Mouse (Mus musculus): Measurements from ENCODE around the gene Gigyf1. TPM values are rescaled to one million over a fixed set of nuclear protein-coding genes. Genes with fewer than 3 reads are reported as not detected.

Gigyf1 gene
- polyA plus RNA-seq, 1 experiment from 2014 or later = 17.3 TPM

DNA sequence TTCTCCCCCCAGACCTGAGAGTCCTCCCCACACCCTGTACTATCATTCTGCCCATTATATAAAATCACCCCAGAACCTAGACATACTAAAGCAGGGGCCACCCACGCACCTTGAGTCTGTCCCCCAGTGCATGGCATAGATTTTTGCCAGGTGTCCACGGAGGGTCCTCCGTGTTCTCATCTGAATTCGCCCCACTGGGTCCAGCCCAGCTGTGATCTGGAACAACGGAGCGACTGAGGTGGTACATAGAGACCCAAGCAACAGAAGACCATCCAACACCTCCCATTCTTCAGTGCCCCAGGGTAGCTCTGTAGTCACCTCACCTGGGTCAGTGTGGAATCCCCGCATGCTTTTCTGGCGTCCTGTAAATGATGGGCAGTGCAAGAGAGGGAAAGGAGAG lies 11.7 kb downstream of the Gigyf1 start:
- H3K36me3 ChIP-seq = peaks cover 52% of the 10 kb centered on the region
- no peaks in the 10 kb centered on the region for H3K27me3 ChIP-seq
- ATAC-seq (ENCODE audit: low read depth) = no peak
- peak overlapping the region; percentile 96 for H3K9ac ChIP-seq
- no peaks in the 10 kb centered on the region for H3K9me3 ChIP-seq
- peaks cover 47% of the 10 kb centered on the region for H3K4me1 ChIP-seq (replicated peaks)
- H3K4me3 ChIP-seq = peak overlapping the region; percentile 89
- H3K27ac ChIP-seq (replicated peaks) = peak overlapping the region; percentile 97
- peak overlapping the region; percentile 96 for H3K4me2 ChIP-seq
- WGBS = 73% methylated on average over 8 of the region's 8 CpGs

DNA sequence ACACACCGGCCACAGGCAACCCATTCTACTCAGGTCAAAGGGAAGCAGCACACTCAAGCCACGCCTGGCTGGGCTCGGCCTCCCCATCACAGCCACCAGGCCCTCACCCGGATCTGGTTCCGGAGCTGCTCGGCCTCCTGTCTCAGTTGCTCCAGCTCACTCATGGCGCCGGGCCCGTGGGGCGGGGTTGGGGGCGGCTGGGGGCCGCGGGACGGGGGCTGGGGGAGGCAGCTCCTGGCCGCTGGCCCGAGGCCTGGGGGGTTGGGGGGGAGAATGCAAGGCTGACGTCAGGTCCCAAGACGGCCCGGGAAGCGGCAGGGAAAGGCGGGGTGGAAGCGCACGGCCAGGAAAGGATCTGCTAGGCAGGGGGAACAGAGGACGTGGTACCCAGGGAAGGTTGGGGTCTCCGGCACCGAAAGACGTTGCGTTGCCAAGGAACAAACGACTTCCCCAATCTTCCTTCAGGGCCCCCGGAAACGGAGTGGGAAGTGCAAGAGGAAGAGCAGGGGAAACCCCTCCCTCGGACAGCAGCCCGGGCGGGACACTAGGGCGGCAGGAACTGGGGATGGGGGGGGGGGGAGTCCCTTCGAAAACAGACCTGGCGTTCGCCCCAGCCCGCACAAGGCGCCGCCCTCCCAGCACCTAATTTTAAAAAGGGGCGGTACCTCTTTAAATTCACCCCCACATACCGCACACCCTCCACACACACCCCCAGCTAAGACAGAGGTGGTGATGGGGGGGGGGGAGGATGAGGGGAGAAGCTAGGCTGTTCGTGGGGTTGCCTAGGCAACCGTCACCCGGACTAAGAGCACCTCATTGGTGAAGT lies 12.5 kb downstream of the Gigyf1 start:
- H3K4me2 ChIP-seq = peak overlapping the region; percentile 96
- ATAC-seq (ENCODE audit: low read depth) = peak; percentile 65
- under 1% methylated on average over 44 of the region's 46 CpGs for WGBS
- peak overlapping the region; percentile 97 for H3K27ac ChIP-seq (replicated peaks)
- H3K4me3 ChIP-seq = peak overlapping the region; percentile 89
- peaks cover 41% of the 10 kb centered on the region for H3K4me1 ChIP-seq (replicated peaks)
- H3K27me3 ChIP-seq = no peaks in the 10 kb centered on the region
- H3K36me3 ChIP-seq = peaks cover 44% of the 10 kb centered on the region
- H3K9ac ChIP-seq = peak overlapping the region; percentile 96
- H3K9me3 ChIP-seq = no peaks in the 10 kb centered on the region

GRCm38 (mm10) chr5:137531414-137532130 lies 13.2 kb downstream of the Gigyf1 start:
- peak; percentile 12 for ATAC-seq (ENCODE audit: low read depth)
- H3K4me2 ChIP-seq = peak overlapping the region; percentile 96
- peaks cover 34% of the 10 kb centered on the region for H3K4me1 ChIP-seq (replicated peaks)
- H3K9me3 ChIP-seq = no peaks in the 10 kb centered on the region
- H3K27ac ChIP-seq (replicated peaks) = peak overlapping the region; percentile 97
- H3K9ac ChIP-seq = peak overlapping the region; percentile 96
- WGBS = 1% methylated on average over 51 of the region's 51 CpGs
- no peaks in the 10 kb centered on the region for H3K27me3 ChIP-seq
- H3K36me3 ChIP-seq = peaks cover 37% of the 10 kb centered on the region
- peak overlapping the region; percentile 89 for H3K4me3 ChIP-seq

- H3K9ac ChIP-seq = peak overlapping the region; percentile 96
- peak; percentile 3; the same call in 1 of the 2 replicates for ATAC-seq (ENCODE audit: low read depth)
- H3K4me2 ChIP-seq = peak overlapping the region; percentile 96
- H3K4me1 ChIP-seq (replicated peaks) = peaks cover 32% of the 10 kb centered on the region
- peaks cover 30% of the 10 kb centered on the region for H3K36me3 ChIP-seq
- no peaks in the 10 kb centered on the region for H3K27me3 ChIP-seq
- H3K27ac ChIP-seq (replicated peaks) = peak overlapping the region; percentile 97
- no peaks in the 10 kb centered on the region for H3K9me3 ChIP-seq
- 0% methylated on average over 19 of the region's 19 CpGs for WGBS
- peak overlapping the region; percentile 89 for H3K4me3 ChIP-seq
These were observed 13.9 kb downstream of the Gigyf1 start for GRCm38 (mm10) chr5:137532131-137532807.

DNA sequence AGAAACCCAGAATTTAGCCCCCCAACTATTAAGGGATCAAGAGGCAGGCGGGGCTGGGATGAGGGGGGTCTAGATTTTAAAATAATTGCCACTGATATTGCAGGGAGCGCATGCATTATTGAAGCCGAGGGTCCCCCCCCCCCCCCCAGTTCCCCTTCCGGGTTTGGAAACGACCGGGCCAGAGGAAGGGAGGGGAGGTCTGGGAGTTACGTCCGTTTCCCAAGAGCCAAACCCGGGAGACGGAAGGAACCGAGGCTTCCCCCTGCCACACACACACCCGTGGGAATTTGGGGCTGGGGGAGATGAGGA lies 14.4 kb downstream of the Gigyf1 start:
- Histone ChIP-seq H3K9ac (peak overlapping the region; percentile 96), H3K36me3 (peaks cover 25% of the 10 kb centered on the region), H3K27ac (replicated peaks) (peak overlapping the region; percentile 97), H3K27me3 (no peaks in the 10 kb centered on the region), H3K9me3 (no peaks in the 10 kb centered on the region), H3K4me1 (replicated peaks) (peaks cover 27% of the 10 kb centered on the region), H3K4me3 (peak overlapping the region; percentile 89), H3K4me2 (peak overlapping the region; percentile 96)
- 0% methylated on average over 10 of the region's 12 CpGs for WGBS
- ATAC-seq (ENCODE audit: low read depth) = no peak

- no peaks in the 10 kb centered on the region for H3K27me3 ChIP-seq
- peak within 1 kb of the TSS; percentile 96 for H3K4me2 ChIP-seq
- H3K9me3 ChIP-seq = no peaks in the 10 kb centered on the region
- peaks cover 20% of the 10 kb centered on the region for H3K36me3 ChIP-seq
- WGBS = under 1% methylated on average over 40 of the region's 40 CpGs
- H3K9ac ChIP-seq = peak within 1 kb of the TSS; percentile 96
- peak; percentile 62 for ATAC-seq (ENCODE audit: low read depth)
- H3K4me3 ChIP-seq = peak within 1 kb of the TSS; percentile 89
- H3K27ac ChIP-seq (replicated peaks) = peak within 1 kb of the TSS; percentile 97
- H3K4me1 ChIP-seq (replicated peaks) = peaks cover 22% of the 10 kb centered on the region
These were observed 14.9 kb downstream of the Gigyf1 start, which contains the start of the genes Epo and Gnb2 for GRCm38 (mm10) chr5:137533117-137533827. TSS of gene Epo (minus strand) at chr5:137533242. TSS of gene Gnb2 (minus strand) at chr5:137533510.

DNA sequence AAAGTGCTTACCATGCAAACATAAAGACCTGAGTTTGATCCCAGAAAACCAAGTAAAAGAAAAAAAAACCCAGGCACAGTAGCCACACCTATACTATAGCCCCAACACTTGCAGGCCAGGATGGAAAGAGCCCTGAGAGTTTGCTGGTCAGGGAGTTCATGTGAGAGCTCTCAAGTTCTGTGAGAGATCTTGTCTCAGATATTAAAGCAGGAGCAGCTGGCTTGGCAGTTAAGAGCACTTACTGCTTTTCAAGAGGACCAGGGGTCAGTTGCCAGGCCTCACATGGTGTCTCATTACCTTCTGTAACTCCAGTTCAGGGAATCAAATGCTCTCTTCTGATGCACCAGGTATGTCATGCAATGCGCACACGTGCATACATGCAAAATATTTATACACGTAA lies 16.4 kb downstream of the Gigyf1 start:
- peaks cover 5% of the 10 kb centered on the region for H3K36me3 ChIP-seq
- 97% methylated on average over 3 of the region's 3 CpGs for WGBS

DNA sequence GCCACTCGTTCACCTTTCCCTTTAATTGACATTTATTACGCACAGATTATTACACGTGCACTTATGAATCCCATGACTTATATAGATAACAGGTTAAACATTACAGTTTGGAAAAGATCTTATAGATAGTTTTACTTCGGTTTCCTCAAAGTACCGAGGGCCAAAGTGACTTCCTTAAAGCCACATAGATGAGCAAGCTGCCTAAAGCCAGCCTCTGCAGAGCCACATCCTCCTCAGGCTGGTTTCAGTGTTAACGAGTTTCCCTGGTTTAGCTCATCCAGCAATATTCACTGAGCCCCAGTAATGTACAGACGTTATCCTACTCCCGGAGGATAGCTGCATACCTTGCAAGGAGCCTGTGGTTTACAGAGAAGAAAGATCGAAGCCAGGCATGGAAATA lies 17.0 kb downstream of the Gigyf1 start:
- no peaks in the 10 kb centered on the region for H3K27me3 ChIP-seq
- ATAC-seq (ENCODE audit: low read depth) = no peak
- H3K27ac ChIP-seq (replicated peaks) = no peak overlapping the region
- H3K4me1 ChIP-seq (replicated peaks) = peaks cover 11% of the 10 kb centered on the region
- H3K9me3 ChIP-seq = no peaks in the 10 kb centered on the region
- 87% methylated on average over 9 of the region's 9 CpGs for WGBS
- no peak overlapping the region for H3K9ac ChIP-seq
- no peak overlapping the region for H3K4me2 ChIP-seq
- no peak overlapping the region for H3K4me3 ChIP-seq
- no peaks in the 10 kb centered on the region for H3K36me3 ChIP-seq

More for the DNA sequence above, 16.4 kb downstream of the Gigyf1 start:
- no peak for ATAC-seq (ENCODE audit: low read depth)
- H3K4me2 ChIP-seq = no peak overlapping the region
- H3K27ac ChIP-seq (replicated peaks) = no peak overlapping the region
- no peak overlapping the region for H3K4me3 ChIP-seq
- no peaks in the 10 kb centered on the region for H3K9me3 ChIP-seq
- no peaks in the 10 kb centered on the region for H3K27me3 ChIP-seq
- H3K4me1 ChIP-seq (replicated peaks) = peaks cover 16% of the 10 kb centered on the region
- H3K9ac ChIP-seq = no peak overlapping the region

DNA sequence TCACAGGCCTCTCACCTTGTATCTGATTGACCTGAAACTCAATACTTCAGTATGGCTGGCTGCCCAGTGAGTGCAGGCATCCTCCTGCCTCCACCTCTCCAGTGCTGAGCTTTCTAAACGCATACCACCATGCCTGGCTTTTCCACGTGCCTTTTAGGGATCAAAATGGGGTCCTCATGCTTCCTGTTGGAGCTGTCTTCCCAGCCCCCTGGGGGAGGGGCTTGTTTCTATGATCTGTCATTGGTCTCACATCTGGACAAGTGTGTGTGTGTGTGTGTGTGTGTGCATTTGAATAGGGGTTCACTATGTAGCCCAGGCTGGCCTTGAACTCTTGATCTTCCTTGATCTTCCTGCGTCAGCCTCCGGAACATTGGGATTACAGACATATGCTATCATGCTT lies 19.1 kb downstream of the Gigyf1 start:
- WGBS = 67% methylated on average over 4 of the region's 4 CpGs
- no peak overlapping the region for H3K27ac ChIP-seq (replicated peaks)
- no peaks in the 10 kb centered on the region for H3K27me3 ChIP-seq
- H3K36me3 ChIP-seq = no peaks in the 10 kb centered on the region
- H3K4me2 ChIP-seq = no peak overlapping the region
- H3K9me3 ChIP-seq = no peaks in the 10 kb centered on the region
- no peak overlapping the region for H3K4me3 ChIP-seq
- H3K4me1 ChIP-seq (replicated peaks) = peaks cover 8% of the 10 kb centered on the region
- ATAC-seq (ENCODE audit: low read depth) = no peak
- no peak overlapping the region for H3K9ac ChIP-seq

DNA sequence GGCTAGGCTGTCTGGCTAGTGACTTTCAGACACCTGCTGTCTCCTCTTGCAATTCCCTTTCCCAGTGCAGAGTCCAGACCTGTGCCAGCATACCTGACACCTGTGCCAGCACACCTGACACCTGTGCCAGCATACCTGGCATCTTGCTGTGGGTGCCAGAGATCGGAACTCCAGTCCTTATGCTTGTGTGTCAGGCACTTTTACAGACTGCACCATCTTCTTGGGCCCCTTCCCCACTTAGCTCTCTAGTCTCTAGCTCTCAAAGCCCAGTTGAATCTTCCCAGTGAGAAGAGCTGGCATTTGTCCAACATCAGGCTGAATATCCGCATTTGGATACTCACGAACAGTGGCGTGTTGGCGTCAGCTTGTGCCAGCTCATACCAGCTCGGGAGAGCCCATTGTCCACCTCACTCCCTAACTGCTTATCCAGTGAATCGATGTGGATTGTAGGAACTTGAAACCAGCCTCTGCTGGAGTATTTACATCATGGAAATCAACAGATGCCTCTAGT lies 21.0 kb downstream of the Gigyf1 start:
- peaks cover 8% of the 10 kb centered on the region for H3K4me1 ChIP-seq (replicated peaks)
- no peak overlapping the region for H3K4me2 ChIP-seq
- no peaks in the 10 kb centered on the region for H3K27me3 ChIP-seq
- H3K9ac ChIP-seq = no peak overlapping the region
- H3K4me3 ChIP-seq = no peak overlapping the region
- no peaks in the 10 kb centered on the region for H3K36me3 ChIP-seq
- no peak overlapping the region for H3K27ac ChIP-seq (replicated peaks)
- H3K9me3 ChIP-seq = no peaks in the 10 kb centered on the region
- 57% methylated on average over 7 of the region's 7 CpGs for WGBS
- ATAC-seq (ENCODE audit: low read depth) = 0 out of 2 replicates have a peak, but pooled peaks have one; percentile 53

DNA sequence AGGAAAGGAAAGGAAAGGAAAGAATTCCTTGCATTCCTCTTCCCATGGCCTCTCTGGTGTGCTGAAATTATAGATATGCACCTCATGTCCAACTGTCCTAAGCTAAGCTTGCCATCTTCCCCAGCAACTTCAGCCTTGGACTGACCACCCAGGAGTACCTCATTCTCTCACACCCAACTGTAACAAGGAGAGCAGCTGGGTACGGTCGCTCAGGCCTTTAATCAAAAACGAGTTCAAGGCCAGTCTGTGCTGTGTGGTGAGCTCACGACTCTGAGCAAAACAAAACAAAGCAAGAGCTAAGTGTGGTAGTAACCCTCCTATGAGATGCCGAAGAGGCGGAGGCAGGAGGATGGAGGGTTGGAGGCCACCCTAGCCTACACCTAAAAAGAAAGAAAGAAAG lies 22.6 kb downstream of the Gigyf1 start:
- Histone ChIP-seq H3K9ac (no peak overlapping the region), H3K27me3 (peaks cover 2% of the 10 kb centered on the region; the same call in 1 of the 2 replicates), H3K4me2 (no peak overlapping the region), H3K9me3 (no peaks in the 10 kb centered on the region), H3K36me3 (no peaks in the 10 kb centered on the region), H3K4me1 (replicated peaks) (peaks cover 8% of the 10 kb centered on the region), H3K4me3 (no peak overlapping the region), H3K27ac (replicated peaks) (no peak overlapping the region)
- 81% methylated on average over 6 of the region's 6 CpGs for WGBS
- no peak for ATAC-seq (ENCODE audit: low read depth)

Measured in neural tube, embryonic 13.5 days (tissue).